ENCODE assay signal across 14 mouse cellular contexts in the genomic region with DNA sequence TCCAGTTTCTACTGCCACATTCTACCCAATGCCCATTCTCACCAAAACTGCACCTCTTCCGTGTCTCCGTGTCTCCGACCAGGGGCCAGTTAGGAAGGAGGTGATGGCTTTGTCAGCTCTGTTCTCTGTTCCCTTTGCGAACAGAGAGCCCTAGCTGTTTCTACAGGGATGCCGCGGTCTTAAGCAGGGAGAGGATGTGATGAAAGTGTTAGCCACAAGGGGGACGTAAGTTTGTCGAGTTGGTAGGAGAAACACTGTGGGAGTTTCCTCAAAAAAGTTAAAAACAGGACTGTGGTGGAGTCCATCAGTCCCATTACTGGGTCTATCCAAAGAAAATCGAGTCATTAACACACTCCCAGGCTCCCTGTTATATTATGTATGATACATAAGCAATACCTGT.
DNase-seq lines count a peak whose midpoint lies in the region; ATAC-seq and TF ChIP-seq lines count a peak whose summit lies in the region.
"Had no signal": no experiment of that assay in that cellular context is flagged by ENCODE, and none has a peak within 500 bp of the region (broad histone marks: within the 10 kb centered on the region; RNA-seq: fewer than 3 reads in every experiment).

No protein-coding gene starts in this region.

- no peak overlapping the region for H3K4me3 ChIP-seq in intestine, postnatal 0 days (ENCODE audit: low read depth, low read length)
- H3K4me3 ChIP-seq in intestine, embryonic 15.5 days (replicated peaks) = no peak overlapping the region
- H3K4me3 ChIP-seq: embryonic facial prominence, embryonic 15.5 days; heart, embryonic 10.5 days; midbrain, embryonic 15.5 days had no signal

- peak; percentile 58 for TF ChIP-seq CTCF in intestine, postnatal 0 days (IDR thresholded peaks at IDR 0.05; ENCODE audit: low read depth)

- peaks cover 14% of the 10 kb centered on the region for H3K4me1 ChIP-seq in intestine, postnatal 0 days (replicated peaks; ENCODE audit: control insufficient read depth, insufficient read depth, low read length)
- peaks cover 19% of the 10 kb centered on the region; the same call in 1 of the 2 replicates for H3K4me1 ChIP-seq in intestine, embryonic 15.5 days (replicated peaks)

- no peak overlapping the region for H3K9ac ChIP-seq in intestine, postnatal 0 days (ENCODE audit: low read depth, low read length)
- H3K9ac ChIP-seq in intestine, embryonic 15.5 days = no peak overlapping the region
- H3K9ac ChIP-seq: embryonic facial prominence, embryonic 15.5 days; hindbrain, embryonic 14.5 days; midbrain, embryonic 15.5 days had no signal

- no peaks in the 10 kb centered on the region for H3K9me3 ChIP-seq in intestine, postnatal 0 days (ENCODE audit: control insufficient read depth)
- no peaks in the 10 kb centered on the region for H3K9me3 ChIP-seq in intestine, embryonic 15.5 days
- H3K9me3 ChIP-seq: embryonic facial prominence, embryonic 15.5 days; heart, embryonic 10.5 days; midbrain, embryonic 15.5 days had no signal

- H3K27ac ChIP-seq in intestine, postnatal 0 days (ENCODE audit: low read depth, low read length) = no peak overlapping the region
- no peak overlapping the region for H3K27ac ChIP-seq in intestine, embryonic 15.5 days
- H3K27ac ChIP-seq: embryonic facial prominence, embryonic 15.5 days; heart, embryonic 10.5 days; hindbrain, embryonic 14.5 days; midbrain, embryonic 15.5 days had no signal

- ATAC-seq in intestine, postnatal 0 days = no peak
- no peak for ATAC-seq in intestine, embryonic 15.5 days
- ATAC-seq: midbrain, embryonic 15.5 days had no signal

- H3K4me2 ChIP-seq in intestine, postnatal 0 days (replicated peaks; ENCODE audit: low read depth) = no peak overlapping the region
- H3K4me2 ChIP-seq in intestine, embryonic 15.5 days (replicated peaks) = no peak overlapping the region
- H3K4me2 ChIP-seq: embryonic facial prominence, embryonic 15.5 days; hindbrain, embryonic 14.5 days; midbrain, embryonic 15.5 days had no signal

- peak; percentile 42 for DNase-seq in 3T3-L1 (ENCODE audit: low read depth, low spot score)
- DNase-seq in CD4-positive, CD25-positive, alpha-beta regulatory T cell, adult 2 months (ENCODE audit: low read depth, low spot score) = peak; percentile 60
- DNase-seq in induced T-regulatory cell, adult 2 months (ENCODE audit: low read depth) = peak; percentile 49
- no peak for DNase-seq in right cerebral cortex, postnatal 36 days (ENCODE audit: low spot score in 2 of 2)
- DNase-seq in kidney, postnatal 36 days = no peak
- DNase-seq: cerebellum, postnatal 14 days; kidney, postnatal 4 days; lung, adult 2 months had no signal

- 79% methylated on average over 9 of the region's 9 CpGs for WGBS in intestine, postnatal 0 days
- 72% methylated on average over 9 of the region's 9 CpGs for WGBS in intestine, embryonic 15.5 days

- H3K27me3 ChIP-seq in intestine, postnatal 0 days (replicated peaks; ENCODE audit: control insufficient read depth, insufficient read depth, low read length) = no peaks in the 10 kb centered on the region
- no peaks in the 10 kb centered on the region for H3K27me3 ChIP-seq in intestine, embryonic 15.5 days (replicated peaks)
- H3K27me3 ChIP-seq: embryonic facial prominence, embryonic 15.5 days; midbrain, embryonic 15.5 days had no signal

- H3K36me3 ChIP-seq in intestine, postnatal 0 days (ENCODE audit: control insufficient read depth, insufficient read depth) = peaks cover 6% of the 10 kb centered on the region
- H3K36me3 ChIP-seq in intestine, embryonic 15.5 days = no peaks in the 10 kb centered on the region
- H3K36me3 ChIP-seq: midbrain, embryonic 15.5 days had no signal

Comparison
In these comparisons a context has a peak if more than half of its experiments do, and no peak if none do; other contexts are left out.
1. DNase-seq: peak in 3T3-L1 (single experiment), CD4-positive, CD25-positive, alpha-beta regulatory T cell, adult 2 months (single experiment) and induced T-regulatory cell, adult 2 months (single experiment); none in right cerebral cortex, postnatal 36 days (0 of 2) and kidney, postnatal 36 days (0 of 2).